Mouse (Mus musculus): ENCODE measurements around the gene Olfr718-ps1.
"Not testable (repeated sequence)": the region's sequence is repeated elsewhere in the genome, so short reads cannot be mapped to it uniquely, and the experiment has no call there.

Olfr718-ps1 gene

GRCm38 (mm10) chr5:143147481-143147880 is at the start of gene Olfr718-ps1:
Olfr718-ps1 (minus strand) TSS chr5:143147581.
- DNase-seq (ENCODE audit: low read depth, low spot score): no peak

GRCm38 (mm10) chr5:143196506-143196905 is 49.1 kb upstream of the Olfr718-ps1 start:
- DNase-seq (ENCODE audit: low read depth, low spot score): no peak

- DNase-seq (ENCODE audit: low read depth, low spot score): no peak
These were observed 47.8 kb upstream of the Olfr718-ps1 start for GRCm38 (mm10) chr5:143195166-143195565.

GRCm38 (mm10) chr5:143194747-143195146 is 47.4 kb upstream of the Olfr718-ps1 start:
- not testable (repeated sequence) for DNase-seq (ENCODE audit: low read depth, low spot score)

- no peak for DNase-seq (ENCODE audit: low read depth, low spot score)
These were observed 45.4 kb upstream of the Olfr718-ps1 start for GRCm38 (mm10) chr5:143192806-143193205.

GRCm38 (mm10) chr5:143188014-143188413 is 40.6 kb upstream of the Olfr718-ps1 start:
- DNase-seq (ENCODE audit: low read depth, low spot score): not testable (repeated sequence)

GRCm38 (mm10) chr5:143180255-143181076 is 33.1 kb upstream of the Olfr718-ps1 start, which contains the start of the genes Rbak and Spdye4b:
Rbak (minus strand) TSS chr5:143180775.
Spdye4b (plus strand) TSS chr5:143181017.
- DNase-seq (ENCODE audit: low read depth, low spot score): peak; percentile 93

GRCm38 (mm10) chr5:143179179-143179578 is 31.8 kb upstream of the Olfr718-ps1 start:
- DNase-seq (ENCODE audit: low read depth, low spot score): peak; percentile 47

GRCm38 (mm10) chr5:143177541-143178200 is 30.3 kb upstream of the Olfr718-ps1 start:
- peak; percentile 37 for DNase-seq (ENCODE audit: low read depth, low spot score)

- no peak for DNase-seq (ENCODE audit: low read depth, low spot score)
These were observed 28.6 kb upstream of the Olfr718-ps1 start for GRCm38 (mm10) chr5:143175970-143176369.

GRCm38 (mm10) chr5:143165508-143166070 is 18.2 kb upstream of the Olfr718-ps1 start:
- DNase-seq (ENCODE audit: low read depth, low spot score): peak; percentile 11

GRCm38 (mm10) chr5:143155534-143155933 is 8.2 kb upstream of the Olfr718-ps1 start:
- no peak for DNase-seq (ENCODE audit: low read depth, low spot score)

- no peak for DNase-seq (ENCODE audit: low read depth, low spot score)
These were observed 6.4 kb upstream of the Olfr718-ps1 start for GRCm38 (mm10) chr5:143153756-143154155.

- no peak for DNase-seq (ENCODE audit: low read depth, low spot score)
These were observed 2.7 kb upstream of the Olfr718-ps1 start for GRCm38 (mm10) chr5:143150044-143150443.

- no peak for DNase-seq (ENCODE audit: low read depth, low spot score)
These were observed 2.2 kb upstream of the Olfr718-ps1 start for GRCm38 (mm10) chr5:143149536-143149935.

GRCm38 (mm10) chr5:143148661-143149060 is 1.3 kb upstream of the Olfr718-ps1 start:
- DNase-seq (ENCODE audit: low read depth, low spot score): no peak

GRCm38 (mm10) chr5:143137580-143137979 is 9.8 kb downstream of the Olfr718-ps1 start:
- no peak for DNase-seq (ENCODE audit: low read depth, low spot score)

- DNase-seq (ENCODE audit: low read depth, low spot score): no peak
These were observed 12.3 kb downstream of the Olfr718-ps1 start for GRCm38 (mm10) chr5:143135042-143135441.

- not testable (repeated sequence) for DNase-seq (ENCODE audit: low read depth, low spot score)
These were observed 13.0 kb downstream of the Olfr718-ps1 start for GRCm38 (mm10) chr5:143134216-143135010.

GRCm38 (mm10) chr5:143132935-143133514 is 14.4 kb downstream of the Olfr718-ps1 start:
- DNase-seq (ENCODE audit: low read depth, low spot score): peak; percentile 72

GRCm38 (mm10) chr5:143130342-143130741 is 17.0 kb downstream of the Olfr718-ps1 start:
- DNase-seq (ENCODE audit: low read depth, low spot score): peak; percentile 63
